Mouse (Mus musculus): ENCODE measurements at regions not wholly inside any gene's neighbourhood (a gene's known extent, or its start where the extent isn't known, plus 50 kb on each side); places are given as distances from the start of the nearest gene placed in this dataset.
A peak's percentile ranks its signal among the peaks of the same experiment; 100 is the strongest.

DNA sequence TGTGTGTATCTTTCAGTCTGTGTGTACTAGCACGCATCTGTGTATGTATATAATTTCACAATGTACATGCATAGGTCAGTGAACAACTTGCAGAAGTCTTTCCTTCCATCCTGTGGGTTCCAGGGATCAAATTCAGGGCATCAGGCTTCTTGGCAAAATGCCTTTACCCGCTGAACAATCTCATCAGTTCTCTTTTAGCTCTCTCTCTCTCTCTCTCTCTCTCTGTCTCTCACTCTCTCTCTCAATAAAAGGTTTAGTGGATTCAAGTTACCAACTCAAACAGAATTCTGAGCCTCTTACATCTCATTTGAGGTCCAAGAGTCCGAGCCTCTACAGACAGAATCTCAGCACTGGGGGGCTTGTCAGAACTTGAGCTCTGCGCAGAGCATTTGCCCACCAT lies 232.5 kb downstream of the Zfp36l1 start:
- DNase-seq (ENCODE audit: low spot score), result no peak

DNA sequence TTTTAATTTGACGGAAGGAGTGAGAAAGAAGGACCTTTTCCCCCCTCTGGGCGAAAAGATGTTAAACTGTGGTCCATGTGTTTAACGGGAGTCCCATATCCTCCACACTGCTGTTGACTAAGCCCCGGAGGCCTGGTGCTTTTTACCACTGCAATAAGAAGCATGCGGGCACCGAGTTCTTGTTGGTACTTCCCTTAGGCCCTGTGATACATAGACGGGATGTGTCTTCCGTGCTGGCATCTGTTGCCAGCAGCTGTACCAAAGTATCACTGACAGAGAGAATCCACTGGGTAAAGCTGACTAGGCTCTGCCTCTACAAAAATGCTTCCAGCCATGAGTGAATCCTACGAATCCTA lies 232.9 kb downstream of the Zfp36l1 start:
- no peak for DNase-seq (ENCODE audit: low spot score)

DNA sequence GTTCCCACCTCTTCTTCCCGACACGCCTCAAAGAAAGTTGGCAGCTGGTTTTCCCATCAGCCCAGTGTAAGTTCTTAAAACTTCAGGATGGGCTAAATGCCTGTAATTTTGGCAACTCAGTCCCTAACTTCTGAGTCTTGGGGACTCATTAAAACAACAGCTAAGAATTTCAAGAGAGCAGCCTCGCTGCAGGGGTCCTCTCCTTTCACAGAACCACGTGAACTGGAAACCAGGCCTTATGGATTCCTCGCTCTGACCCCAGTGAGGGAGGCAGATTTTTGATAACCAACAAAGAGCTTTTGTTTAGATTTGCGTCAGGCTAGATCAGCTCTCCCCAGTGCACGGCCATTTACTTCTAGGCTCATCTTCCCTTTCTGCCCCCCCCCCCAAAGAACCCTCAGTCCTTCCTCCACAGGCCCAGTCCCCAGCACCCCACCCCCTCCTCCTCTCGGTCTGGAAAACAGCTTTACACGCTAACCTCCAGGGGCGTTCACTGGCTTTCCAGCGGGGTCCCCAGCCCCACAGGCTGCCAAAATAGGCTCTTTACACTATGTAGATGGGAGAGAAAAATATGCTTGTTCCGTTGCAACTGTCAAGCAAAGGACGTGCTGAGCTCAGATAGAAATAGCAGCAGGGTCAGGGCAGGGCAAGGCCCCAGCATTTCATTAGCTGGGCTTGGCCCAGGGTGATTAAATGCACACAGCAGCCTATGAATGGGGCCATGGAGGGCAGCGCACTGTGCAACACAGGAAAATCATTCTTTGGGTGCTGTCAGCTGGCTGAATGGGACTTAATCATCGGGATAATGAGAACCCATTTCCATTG lies 233.5 kb downstream of the Zfp36l1 start:
- peak; percentile 88 for DNase-seq (ENCODE audit: low spot score)

DNA sequence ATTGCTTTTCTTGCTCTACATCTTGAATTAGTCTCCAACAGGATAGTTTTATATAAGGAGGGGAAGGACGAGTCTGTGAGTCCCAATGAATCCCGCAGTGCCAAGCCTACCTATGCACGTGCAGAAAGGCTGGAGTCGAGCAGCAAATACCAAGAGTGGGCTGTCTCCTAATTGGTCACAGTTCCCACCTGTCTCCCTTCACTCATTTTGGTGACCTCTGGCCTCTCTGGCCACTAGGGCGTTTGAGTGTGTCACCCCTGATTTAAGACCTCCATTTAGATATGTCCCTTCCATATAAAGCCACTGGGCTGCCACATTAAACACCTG lies 234.1 kb downstream of the Zfp36l1 start:
- DNase-seq (ENCODE audit: low spot score), result peak; percentile 70

DNA sequence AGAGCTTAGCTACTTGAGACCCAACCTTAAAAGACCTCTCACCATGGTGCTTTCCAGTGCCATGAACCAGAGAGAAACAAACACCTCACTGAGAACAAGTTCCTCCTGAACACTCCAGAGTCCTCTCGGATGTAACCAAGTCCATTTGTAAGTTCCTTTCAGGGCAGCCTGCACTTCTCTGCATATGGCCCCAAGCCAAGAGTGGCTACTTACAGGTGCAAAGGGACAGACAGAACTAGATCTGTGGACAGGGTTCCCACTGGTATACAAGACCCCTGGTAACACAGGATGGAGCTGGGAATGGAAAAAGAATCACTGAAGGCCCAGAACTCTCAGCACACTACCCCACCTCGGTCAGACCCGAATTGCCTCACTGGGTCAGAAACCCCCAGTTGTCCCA lies 234.7 kb downstream of the Zfp36l1 start:
- DNase-seq (ENCODE audit: low spot score), result no peak

DNA sequence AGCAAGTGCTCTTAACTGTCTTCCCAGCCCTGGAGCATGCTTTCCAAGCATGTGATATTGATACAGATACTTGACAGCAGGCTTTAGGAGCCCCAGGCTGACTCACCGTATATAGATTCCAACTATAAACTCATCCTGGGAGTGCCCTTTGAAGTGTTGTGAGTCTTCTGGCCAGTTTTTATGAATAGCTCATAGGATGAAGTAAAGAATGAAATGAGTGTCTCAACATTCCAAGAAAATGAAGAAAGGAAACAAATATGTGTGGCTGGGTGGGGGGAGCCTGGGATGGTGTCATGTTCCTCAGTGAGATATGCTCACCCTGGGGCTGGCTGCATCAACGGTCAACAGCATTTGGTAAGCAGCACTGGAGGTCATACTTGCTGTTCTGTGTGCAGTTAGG lies 238.5 kb downstream of the Zfp36l1 start:
- DNase-seq (ENCODE audit: low spot score), result no peak

DNA sequence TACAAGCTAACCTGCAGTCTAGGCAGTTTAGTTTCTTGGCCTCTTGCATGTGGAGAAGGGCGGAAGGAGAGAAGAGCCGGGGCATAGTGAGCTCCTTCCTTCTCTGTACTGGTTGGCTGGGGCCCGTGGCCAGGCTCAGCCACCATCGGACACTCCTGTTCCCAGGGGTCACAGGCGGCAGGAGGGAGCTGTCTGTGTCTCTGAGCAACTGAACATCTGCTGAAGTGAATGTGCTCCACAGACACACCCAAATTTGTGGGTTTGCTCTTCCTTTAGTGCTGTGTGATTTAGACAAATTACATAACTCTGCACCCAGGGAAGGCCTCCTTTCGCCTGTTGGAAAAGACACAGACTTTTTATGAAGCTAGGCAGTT lies 247.6 kb downstream of the Zfp36l1 start:
- DNase-seq (ENCODE audit: low spot score), result no peak

DNA sequence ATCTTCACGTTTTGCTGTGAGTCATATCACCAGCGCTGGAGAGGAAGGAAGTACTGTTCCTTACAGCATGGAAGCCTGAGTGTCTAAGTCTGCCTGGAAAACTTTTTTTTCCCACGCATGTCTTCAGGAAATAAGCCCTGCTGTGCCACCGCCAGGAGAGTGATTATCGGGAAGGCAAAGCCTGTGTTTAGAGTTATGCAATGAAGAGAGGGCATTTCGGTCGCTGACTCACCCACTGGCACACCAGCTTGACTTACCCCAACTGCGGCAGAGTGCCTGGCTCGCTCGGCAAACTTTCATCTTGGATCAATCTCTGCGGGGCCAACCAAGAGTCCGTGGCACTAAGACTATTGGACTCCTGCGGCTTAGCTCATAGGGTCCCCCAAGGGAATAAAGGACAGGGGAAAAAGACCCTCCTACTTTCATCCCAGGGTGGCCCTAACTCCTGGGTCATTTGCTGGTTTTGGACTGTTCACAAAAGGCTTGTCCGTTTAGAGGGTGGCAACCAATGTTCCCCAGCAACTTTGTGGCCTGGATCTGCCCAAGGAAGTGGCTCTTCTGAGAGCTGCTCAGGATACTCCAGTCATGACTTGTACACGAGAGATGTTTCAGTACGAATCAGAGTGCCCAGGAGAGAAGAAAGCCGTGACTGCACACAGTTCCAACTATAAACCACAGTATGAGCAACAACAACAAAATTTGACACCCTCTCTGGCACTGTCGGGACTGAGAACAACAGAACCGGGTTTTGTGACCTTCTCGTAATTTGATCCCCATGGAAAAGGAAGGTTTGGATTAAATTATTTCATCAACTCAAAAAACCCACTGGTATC lies 248.3 kb downstream of the Zfp36l1 start:
- no peak for DNase-seq (ENCODE audit: low spot score)
